22 mouse cellular contexts compared by ENCODE assay signal in the genomic region with DNA sequence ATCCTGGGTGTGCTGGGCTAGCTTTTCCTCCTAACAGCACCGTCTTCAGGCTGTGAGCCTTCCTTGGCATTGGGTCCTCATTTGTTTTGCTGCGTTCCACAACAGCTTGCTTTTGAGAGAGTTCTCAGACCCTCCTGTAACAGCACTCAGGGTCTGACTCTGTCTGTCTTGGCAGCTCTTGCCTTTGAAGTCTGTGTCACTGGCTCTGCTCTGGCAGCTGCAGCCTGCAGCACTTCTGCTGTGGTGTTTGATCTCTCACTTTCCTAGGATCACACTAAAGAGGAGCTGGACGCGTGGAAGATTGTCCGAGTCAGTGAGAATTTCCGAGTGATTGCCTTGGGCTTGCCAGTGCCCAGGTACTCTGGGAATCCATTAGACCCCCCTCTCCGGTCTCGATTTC.
DNase-seq lines count a peak whose midpoint lies in the region; ATAC-seq lines count a peak whose summit lies in the region.
"Had no signal": no experiment of that assay in that cellular context is flagged by ENCODE, and none has a peak within 500 bp of the region (broad histone marks: within the 10 kb centered on the region; RNA-seq: fewer than 3 reads in every experiment).

No protein-coding gene starts in this region.

- 82% methylated on average over 8 of the region's 8 CpGs for WGBS in forebrain, embryonic 14.5 days
- WGBS in forebrain, embryonic 11.5 days = 82% methylated on average over 8 of the region's 8 CpGs
- 73% methylated on average over 8 of the region's 8 CpGs for WGBS in midbrain, embryonic 13.5 days
- WGBS in midbrain, embryonic 11.5 days = 76% methylated on average over 8 of the region's 8 CpGs
- WGBS in embryonic facial prominence, embryonic 10.5 days = 73% methylated on average over 8 of the region's 8 CpGs
- 60% methylated on average over 8 of the region's 8 CpGs for WGBS in midbrain, embryonic 16.5 days

- H3K4me3 ChIP-seq in forebrain, embryonic 14.5 days (ENCODE audit: low read depth, low read length) = no peak overlapping the region
- no peak overlapping the region for H3K4me3 ChIP-seq in forebrain, embryonic 11.5 days (ENCODE audit: low read depth, low read length)
- H3K4me3 ChIP-seq in midbrain, embryonic 13.5 days (replicated peaks) = no peak overlapping the region
- no peak overlapping the region for H3K4me3 ChIP-seq in midbrain, embryonic 11.5 days (ENCODE audit: low read depth, low read length)
- no peak overlapping the region for H3K4me3 ChIP-seq in embryonic facial prominence, embryonic 10.5 days
- no peak overlapping the region for H3K4me3 ChIP-seq in midbrain, embryonic 16.5 days (ENCODE audit: low read depth, low read length)

- no peaks in the 10 kb centered on the region for H3K9me3 ChIP-seq in forebrain, embryonic 14.5 days (replicated peaks; ENCODE audit: control insufficient read depth, low read length)
- H3K9me3 ChIP-seq in forebrain, embryonic 11.5 days (ENCODE audit: control insufficient read depth, low read length) = no peaks in the 10 kb centered on the region
- no peaks in the 10 kb centered on the region for H3K9me3 ChIP-seq in midbrain, embryonic 13.5 days
- H3K9me3 ChIP-seq in midbrain, embryonic 11.5 days (ENCODE audit: control insufficient read depth, low read length) = no peaks in the 10 kb centered on the region
- no peaks in the 10 kb centered on the region for H3K9me3 ChIP-seq in embryonic facial prominence, embryonic 10.5 days
- no peaks in the 10 kb centered on the region for H3K9me3 ChIP-seq in midbrain, embryonic 16.5 days (replicated peaks; ENCODE audit: control insufficient read depth, low read length, poor library complexity, severe bottlenecking)

- H3K36me3 ChIP-seq in forebrain, embryonic 14.5 days (ENCODE audit: control insufficient read depth, insufficient read depth, low read length) = no peaks in the 10 kb centered on the region
- no peaks in the 10 kb centered on the region for H3K36me3 ChIP-seq in forebrain, embryonic 11.5 days (ENCODE audit: control insufficient read depth, insufficient read depth, low read length)
- H3K36me3 ChIP-seq in midbrain, embryonic 13.5 days = no peaks in the 10 kb centered on the region
- no peaks in the 10 kb centered on the region for H3K36me3 ChIP-seq in midbrain, embryonic 11.5 days (ENCODE audit: control insufficient read depth, insufficient read depth, low read length)
- no peaks in the 10 kb centered on the region for H3K36me3 ChIP-seq in embryonic facial prominence, embryonic 10.5 days (replicated peaks)
- peaks cover 4% of the 10 kb centered on the region; the same call in 1 of the 2 replicates for H3K36me3 ChIP-seq in midbrain, embryonic 16.5 days (ENCODE audit: control insufficient read depth, insufficient read depth, low read length)

- no peaks in the 10 kb centered on the region for H3K27me3 ChIP-seq in forebrain, embryonic 14.5 days (replicated peaks; ENCODE audit: control insufficient read depth, insufficient read depth, low read length)
- no peaks in the 10 kb centered on the region for H3K27me3 ChIP-seq in forebrain, embryonic 11.5 days (ENCODE audit: control insufficient read depth, insufficient read depth, low read length)
- no peaks in the 10 kb centered on the region for H3K27me3 ChIP-seq in midbrain, embryonic 13.5 days
- H3K27me3 ChIP-seq in midbrain, embryonic 11.5 days (ENCODE audit: control insufficient read depth, insufficient read depth, low read length) = no peaks in the 10 kb centered on the region
- H3K27me3 ChIP-seq in embryonic facial prominence, embryonic 10.5 days (replicated peaks; ENCODE audit: low read depth, poor library complexity, severe bottlenecking) = no peaks in the 10 kb centered on the region
- no peaks in the 10 kb centered on the region for H3K27me3 ChIP-seq in midbrain, embryonic 16.5 days (ENCODE audit: control insufficient read depth, insufficient read depth, low read depth, low read length)

- no peak for DNase-seq in forebrain, embryonic 14.5 days (ENCODE audit: low spot score)
- no peak for DNase-seq in forebrain, embryonic 11.5 days (ENCODE audit: low spot score)
- no peak for DNase-seq in midbrain, embryonic 11.5 days (ENCODE audit: low spot score, missing footprints)
- peak; percentile 15 for DNase-seq in embryonic facial prominence, embryonic 10.5 days (ENCODE audit: low spot score)
- no peak for DNase-seq in spleen, postnatal 10 days (ENCODE audit: low spot score in 2 of 2)
- DNase-seq: adrenal gland, postnatal 36 days; cerebellum, adult 18-20 months; cerebellum, postnatal 25 days; gastrocnemius, postnatal 36 days; heart, postnatal 36 days; kidney, adult 18-20 months; kidney, postnatal 4 days; layer of hippocampus, adult 9-11 months; left cerebral cortex, postnatal 4 days; thymus, postnatal 25 days had no signal

- 0 out of 2 replicates have a peak, but pooled peaks have one; percentile 40 for ATAC-seq in forebrain, embryonic 14.5 days
- ATAC-seq in forebrain, embryonic 11.5 days (replicated peaks; ENCODE audit: low FRiP score) = no peak
- ATAC-seq in midbrain, embryonic 13.5 days = peak; percentile 56; the same call in 1 of the 2 replicates
- no peak for ATAC-seq in midbrain, embryonic 11.5 days (ENCODE audit: low FRiP score)
- ATAC-seq in midbrain, embryonic 16.5 days = peak; percentile 75
- ATAC-seq in erythroblast, adult 5-6 weeks (replicated peaks; ENCODE audit: low FRiP score, poor library complexity, severe bottlenecking) = no peak
- ATAC-seq: CD4-positive, CD25-positive, alpha-beta regulatory T cell, adult 4 months; inflammation-experienced regulatory T-cells, adult 6 months; lung, postnatal 0 days had no signal

- H3K27ac ChIP-seq in forebrain, embryonic 14.5 days (ENCODE audit: low read depth, low read length) = no peak overlapping the region
- H3K27ac ChIP-seq in forebrain, embryonic 11.5 days (ENCODE audit: low read depth, low read length) = no peak overlapping the region
- no peak overlapping the region for H3K27ac ChIP-seq in midbrain, embryonic 13.5 days
- H3K27ac ChIP-seq in midbrain, embryonic 11.5 days (ENCODE audit: low read depth, low read length) = no peak overlapping the region
- no peak overlapping the region for H3K27ac ChIP-seq in embryonic facial prominence, embryonic 10.5 days (replicated peaks)
- no peak overlapping the region for H3K27ac ChIP-seq in midbrain, embryonic 16.5 days (ENCODE audit: low read length)
- H3K27ac ChIP-seq: hindbrain, embryonic 14.5 days had no signal

- no peak overlapping the region for H3K4me2 ChIP-seq in forebrain, embryonic 14.5 days (ENCODE audit: low read length)
- H3K4me2 ChIP-seq in forebrain, embryonic 11.5 days (ENCODE audit: low read depth, low read length, severe bottlenecking) = no peak overlapping the region
- no peak overlapping the region for H3K4me2 ChIP-seq in midbrain, embryonic 13.5 days (replicated peaks)
- H3K4me2 ChIP-seq in midbrain, embryonic 11.5 days = no peak overlapping the region
- H3K4me2 ChIP-seq in midbrain, embryonic 16.5 days (ENCODE audit: low read length) = no peak overlapping the region
- H3K4me2 ChIP-seq: hindbrain, embryonic 14.5 days had no signal

- no peaks in the 10 kb centered on the region for H3K4me1 ChIP-seq in forebrain, embryonic 14.5 days (ENCODE audit: control insufficient read depth, insufficient read depth, low read length)
- no peaks in the 10 kb centered on the region for H3K4me1 ChIP-seq in forebrain, embryonic 11.5 days (replicated peaks; ENCODE audit: control insufficient read depth, insufficient read depth, low read length)
- H3K4me1 ChIP-seq in midbrain, embryonic 13.5 days (replicated peaks) = peaks cover 4% of the 10 kb centered on the region; the same call in 1 of the 2 replicates
- no peaks in the 10 kb centered on the region for H3K4me1 ChIP-seq in midbrain, embryonic 11.5 days (ENCODE audit: control insufficient read depth, insufficient read depth, low read length)
- 0 out of 2 replicates have a peak, but pooled peaks cover 4% of the 10 kb centered on the region for H3K4me1 ChIP-seq in embryonic facial prominence, embryonic 10.5 days
- H3K4me1 ChIP-seq in midbrain, embryonic 16.5 days (ENCODE audit: control insufficient read depth, insufficient read depth, low read length) = 0 out of 2 replicates have a peak, but pooled peaks cover 2% of the 10 kb centered on the region

- H3K9ac ChIP-seq in forebrain, embryonic 14.5 days (ENCODE audit: low read length) = no peak overlapping the region
- H3K9ac ChIP-seq in forebrain, embryonic 11.5 days (ENCODE audit: low read length) = no peak overlapping the region
- H3K9ac ChIP-seq in midbrain, embryonic 13.5 days (replicated peaks) = no peak overlapping the region
- H3K9ac ChIP-seq in midbrain, embryonic 11.5 days (ENCODE audit: low read length) = no peak overlapping the region
- no peak overlapping the region for H3K9ac ChIP-seq in midbrain, embryonic 16.5 days (ENCODE audit: low read depth, low read length)
- H3K9ac ChIP-seq: hindbrain, embryonic 14.5 days had no signal

Comparison
In these comparisons a context has a peak if more than half of its experiments do, and no peak if none do; other contexts are left out.
1. ATAC-seq: peak in forebrain, embryonic 14.5 days (single experiment), midbrain, embryonic 13.5 days (single experiment) and midbrain, embryonic 16.5 days (single experiment); none in forebrain, embryonic 11.5 days (single experiment), midbrain, embryonic 11.5 days (single experiment) and erythroblast, adult 5-6 weeks (single experiment).